In genomic region chr12:87299037-87299656, GRCm38 (mm10) we compare ENCODE assay signal across 8 mouse cellular contexts. TPM values are rescaled to one million over a fixed set of nuclear protein-coding genes. Genes with fewer than 3 reads are reported as not detected.
A peak's percentile ranks its signal among the peaks of the same experiment; 100 is the strongest.
DNase-seq lines count a peak whose midpoint lies in the region; ATAC-seq and TF ChIP-seq lines count a peak whose summit lies in the region.

No protein-coding gene starts in this region.

- peak; percentile 16 for DNase-seq in CD4-positive, CD25-positive, alpha-beta regulatory T cell, adult 2 months (ENCODE audit: low read depth, low spot score)
- DNase-seq in right cerebral cortex, postnatal 25 days = peak; percentile 18
- no peak for DNase-seq in right cerebral cortex, adult 2 months (ENCODE audit: low spot score in 2 of 2)
- peak; percentile 22 for DNase-seq in hindbrain, embryonic 10.5 days (ENCODE audit: low spot score)
- peak; percentile 28 for DNase-seq in lung, postnatal 0 days (ENCODE audit: low spot score)
- DNase-seq in stomach, postnatal 0 days (ENCODE audit: low spot score) = no peak
- no peak for DNase-seq in adrenal gland, postnatal 25 days

- peak overlapping the region; percentile 71 for H3K4me3 ChIP-seq in hindbrain, embryonic 10.5 days
- H3K4me3 ChIP-seq in lung, postnatal 0 days (ENCODE audit: low read depth, low read length) = peak overlapping the region; percentile 76
- peak overlapping the region; percentile 73 for H3K4me3 ChIP-seq in stomach, postnatal 0 days (ENCODE audit: low read depth, low read length)

- no peak for TF ChIP-seq EP300 in lung, postnatal 0 days (IDR thresholded peaks at IDR 0.05)
- no peak for TF ChIP-seq EP300 in stomach, postnatal 0 days (optimal IDR thresholded peaks at IDR 0.05)

- no peaks in the 10 kb centered on the region for H3K9me3 ChIP-seq in hindbrain, embryonic 10.5 days
- H3K9me3 ChIP-seq in lung, postnatal 0 days (ENCODE audit: low read length) = no peaks in the 10 kb centered on the region
- no peaks in the 10 kb centered on the region for H3K9me3 ChIP-seq in stomach, postnatal 0 days (ENCODE audit: control insufficient read depth, low read length)

- no peak for ATAC-seq in CD4-positive, CD25-positive, alpha-beta regulatory T cell, adult 4 months
- no peak; the same call in none of the 2 replicates for ATAC-seq in lung, postnatal 0 days
- ATAC-seq in stomach, postnatal 0 days (ENCODE audit: low FRiP score, low TSS enrichment) = peak; percentile 51

- H3K36me3 ChIP-seq in hindbrain, embryonic 10.5 days = no peaks in the 10 kb centered on the region
- H3K36me3 ChIP-seq in lung, postnatal 0 days (ENCODE audit: insufficient read depth, low read length) = no peaks in the 10 kb centered on the region
- no peaks in the 10 kb centered on the region for H3K36me3 ChIP-seq in stomach, postnatal 0 days (ENCODE audit: control insufficient read depth, insufficient read depth, low read length)

- TF ChIP-seq CTCF in lung, postnatal 0 days (IDR thresholded peaks at IDR 0.05) = peak; percentile 21
- TF ChIP-seq CTCF in stomach, postnatal 0 days (IDR thresholded peaks at IDR 0.05; ENCODE audit: low read depth) = no peak

- H3K27ac ChIP-seq in hindbrain, embryonic 10.5 days = peak overlapping the region; percentile 83
- no peak overlapping the region for H3K27ac ChIP-seq in lung, postnatal 0 days (ENCODE audit: low read length)
- no peak overlapping the region for H3K27ac ChIP-seq in stomach, postnatal 0 days (replicated peaks)

- 9% methylated on average over 29 of the region's 29 CpGs for WGBS in hindbrain, embryonic 10.5 days
- WGBS in lung, postnatal 0 days = 9% methylated on average over 26 of the region's 29 CpGs
- 9% methylated on average over 29 of the region's 29 CpGs for WGBS in stomach, postnatal 0 days

- H3K27me3 ChIP-seq in hindbrain, embryonic 10.5 days (ENCODE audit: insufficient read depth, poor library complexity, severe bottlenecking) = peaks cover 43% of the 10 kb centered on the region
- no peaks in the 10 kb centered on the region for H3K27me3 ChIP-seq in lung, postnatal 0 days (replicated peaks; ENCODE audit: insufficient read depth, low read length)
- no peaks in the 10 kb centered on the region for H3K27me3 ChIP-seq in stomach, postnatal 0 days (ENCODE audit: control insufficient read depth, insufficient read depth, low read length)

- peaks cover 19% of the 10 kb centered on the region for H3K4me1 ChIP-seq in hindbrain, embryonic 10.5 days (replicated peaks)
- H3K4me1 ChIP-seq in lung, postnatal 0 days (ENCODE audit: insufficient read depth, low read depth, low read length) = peaks cover 7% of the 10 kb centered on the region
- H3K4me1 ChIP-seq in stomach, postnatal 0 days (replicated peaks; ENCODE audit: control insufficient read depth, insufficient read depth) = 0 out of 2 replicates have a peak, but pooled peaks cover 2% of the 10 kb centered on the region

- peak overlapping the region; percentile 50 for H3K9ac ChIP-seq in lung, postnatal 0 days (replicated peaks; ENCODE audit: low read depth)
- peak overlapping the region; percentile 67 for H3K9ac ChIP-seq in stomach, postnatal 0 days (ENCODE audit: low read length)

- H3K4me2 ChIP-seq in lung, postnatal 0 days (replicated peaks; ENCODE audit: low read depth, low read length) = peak overlapping the region; percentile 99
- H3K4me2 ChIP-seq in stomach, postnatal 0 days (replicated peaks; ENCODE audit: low read depth) = peak overlapping the region; percentile 98

RNA-seq across cellular contexts. Expression of gene Ism2, which starts 0.4 kb away (rescaled TPM):
- polyA plus RNA-seq in CD4-positive, CD25-positive, alpha-beta regulatory T cell, adult 4 months (2017; shearing (Covaris generic)) = not detected
- 0.84 and 1.5 TPM in 2 replicates for polyA plus RNA-seq in hindbrain, embryonic 10.5 days (2016; fragmentation: Nextera tagmentation; extraction: Ambion mirVana)
- polyA plus RNA-seq in lung, postnatal 0 days (2015; fragmentation: Nextera tagmentation; extraction: Ambion mirVana) = 0.75 and 2.2 TPM in 2 replicates
- 0.28 and 0.34 TPM in 2 replicates for polyA plus RNA-seq in stomach, postnatal 0 days (2015; fragmentation: Nextera tagmentation; extraction: Ambion mirVana)
- total RNA-seq in adrenal gland, postnatal 25 days (2021) = not detected in 2 replicates

RNA-seq across cellular contexts. Expression of gene Ahsa1, which starts 32.9 kb away (rescaled TPM):
- 100 to 1,000 TPM; 146 to 154 TPM for polyA plus RNA-seq in CD4-positive, CD25-positive, alpha-beta regulatory T cell, adult 4 months (2017; shearing (Covaris generic))
- 230 and 269 TPM in 2 replicates for polyA plus RNA-seq in hindbrain, embryonic 10.5 days (2016; fragmentation: Nextera tagmentation; extraction: Ambion mirVana)
- 101 and 116 TPM in 2 replicates for polyA plus RNA-seq in lung, postnatal 0 days (2015; fragmentation: Nextera tagmentation; extraction: Ambion mirVana)
- polyA plus RNA-seq in stomach, postnatal 0 days (2015; fragmentation: Nextera tagmentation; extraction: Ambion mirVana) = 94.9 and 96.1 TPM in 2 replicates
- total RNA-seq in adrenal gland, postnatal 25 days (2021) = 166 and 209 TPM in 2 replicates

RNA-seq across cellular contexts. Expression of gene Vipas39, which starts 33.1 kb away (rescaled TPM):
- 10 to 100 TPM; 42.1 to 55.2 TPM for polyA plus RNA-seq in CD4-positive, CD25-positive, alpha-beta regulatory T cell, adult 4 months (2017; shearing (Covaris generic))
- 52.6 and 67.0 TPM in 2 replicates for polyA plus RNA-seq in hindbrain, embryonic 10.5 days (2016; fragmentation: Nextera tagmentation; extraction: Ambion mirVana)
- polyA plus RNA-seq in lung, postnatal 0 days (2015; fragmentation: Nextera tagmentation; extraction: Ambion mirVana) = 24.1 and 25.7 TPM in 2 replicates
- 20.7 and 22.3 TPM in 2 replicates for polyA plus RNA-seq in stomach, postnatal 0 days (2015; fragmentation: Nextera tagmentation; extraction: Ambion mirVana)
- total RNA-seq in adrenal gland, postnatal 25 days (2021) = 36.4 and 36.7 TPM in 2 replicates

Comparison
In these comparisons a context has a peak if more than half of its experiments do, and no peak if none do; other contexts are left out.
1. DNase-seq: peak in CD4-positive, CD25-positive, alpha-beta regulatory T cell, adult 2 months (single experiment), right cerebral cortex, postnatal 25 days (single experiment), hindbrain, embryonic 10.5 days (single experiment) and lung, postnatal 0 days (single experiment); none in right cerebral cortex, adult 2 months (0 of 2), stomach, postnatal 0 days (single experiment) and adrenal gland, postnatal 25 days (single experiment).
2. Peak in every context shown above with its lines, with median percentiles within 50 percentile points of each other: H3K4me3 ChIP-seq.